Mouse (Mus musculus) liver, adult 2 months (tissue): ENCODE results near the gene Gm5678.

ENCODE experiments used
- CTCF ChIP-seq: fragments of 200-500 bp; IDR thresholded peaks from 2 replicates; pipeline ENCODE4 v1.5.1; 2011; ENCODE audit warnings: low read depth, low read length, control low read depth
- POLR2A ChIP-seq: fragments of 200-500 bp; IDR thresholded peaks from 2 replicates; pipeline ENCODE4 v1.6.1; 2011; ENCODE audit warnings: low read length, control low read depth; ENCODE audit not compliant: insufficient read depth; ENCODE audit errors: extremely low read depth

GRCm38 (mm10) chr16:93624671-93625070, 3.2 kb upstream of the Gm5678 start:
- TF ChIP-seq CTCF (no peak), POLR2A (no peak)
